Mouse (Mus musculus): Measurements from ENCODE around the gene Catsper3. TPM values are rescaled to one million over a fixed set of nuclear protein-coding genes. Genes with fewer than 3 reads are reported as not detected.
A peak's percentile ranks its signal among the peaks of the same experiment; 100 is the strongest.

Catsper3 gene
- total RNA-seq, 1 experiment = not detected

DNA sequence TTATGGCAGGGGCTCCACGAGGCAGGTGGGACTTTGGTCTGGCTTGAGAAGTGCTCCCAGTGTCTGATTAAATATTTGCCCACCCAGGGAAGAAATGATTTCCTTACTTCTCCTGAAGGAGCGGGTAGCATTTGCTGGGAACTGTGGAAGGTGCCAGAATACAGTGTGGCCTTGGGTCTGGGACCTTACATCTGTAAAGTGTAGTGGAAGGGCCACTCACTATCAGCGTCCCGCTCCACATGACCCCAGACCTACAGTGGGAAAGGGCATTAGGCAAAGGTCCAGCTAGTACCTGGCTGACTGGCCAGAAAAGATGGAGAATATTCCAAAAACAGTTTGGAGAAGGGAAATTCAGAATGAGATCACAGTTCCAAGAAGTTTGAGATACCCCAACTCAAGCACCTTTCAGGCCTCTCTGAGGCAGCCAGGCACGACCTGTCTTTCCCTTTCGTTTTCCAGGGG, 43.3 kb downstream of the Catsper3 start:
- Histone ChIP-seq H3K4me3 (ENCODE audit: insufficient read depth in 1 of 2, low read depth in 1 of 2, low read length in 2 of 2, poor library complexity in 1 of 2, severe bottlenecking in 1 of 2) (no peak overlapping the region), H3K9me3 (ENCODE audit: control insufficient read depth, insufficient read depth, low read depth, low read length) (no peaks in the 10 kb centered on the region), H3K4me1 (ENCODE audit: control insufficient read depth in 2 of 2, insufficient read depth in 2 of 2, low read length in 2 of 2, poor library complexity in 1 of 2) (peaks cover 0 to 3% of the 10 kb centered on the region in 2 experiments; a peak in 1 of 4 replicates), H3K9ac (ENCODE audit: insufficient read depth, low read depth, low read length, poor library complexity, severe bottlenecking) (no peak overlapping the region), H3K36me3 (ENCODE audit: control insufficient read depth, insufficient read depth, low read length, poor library complexity, severe bottlenecking) (no peaks in the 10 kb centered on the region), H3K27ac (ENCODE audit: insufficient read depth, low read depth, low read length, poor library complexity, severe bottlenecking) (no peak overlapping the region)
- DNase-seq (ENCODE audit: low read depth, low spot score) = peak; percentile 13
- in situ Hi-C loops (cut with MboI; ENCODE audit: low sequenced_read_pairs in 2 of 2, unreplicated experiment in 2 of 2) = no loop called here
- TF ChIP-seq MAFK (IDR thresholded peaks at IDR 0.05; ENCODE audit: insufficient read depth, low read depth, low read length) (no peak), HCFC1 (IDR thresholded peaks at IDR 0.05; ENCODE audit: borderline replicate concordance, insufficient read depth, low read length) (no peak), ZNF384 (IDR thresholded peaks at IDR 0.05; ENCODE audit: low read depth, low read length) (no peak), ZC3H11A (IDR thresholded peaks at IDR 0.05; ENCODE audit: borderline replicate concordance, low read depth, low read length) (no peak), CHD2 (IDR thresholded peaks at IDR 0.05; ENCODE audit: low read depth, low read length) (no peak)

DNA sequence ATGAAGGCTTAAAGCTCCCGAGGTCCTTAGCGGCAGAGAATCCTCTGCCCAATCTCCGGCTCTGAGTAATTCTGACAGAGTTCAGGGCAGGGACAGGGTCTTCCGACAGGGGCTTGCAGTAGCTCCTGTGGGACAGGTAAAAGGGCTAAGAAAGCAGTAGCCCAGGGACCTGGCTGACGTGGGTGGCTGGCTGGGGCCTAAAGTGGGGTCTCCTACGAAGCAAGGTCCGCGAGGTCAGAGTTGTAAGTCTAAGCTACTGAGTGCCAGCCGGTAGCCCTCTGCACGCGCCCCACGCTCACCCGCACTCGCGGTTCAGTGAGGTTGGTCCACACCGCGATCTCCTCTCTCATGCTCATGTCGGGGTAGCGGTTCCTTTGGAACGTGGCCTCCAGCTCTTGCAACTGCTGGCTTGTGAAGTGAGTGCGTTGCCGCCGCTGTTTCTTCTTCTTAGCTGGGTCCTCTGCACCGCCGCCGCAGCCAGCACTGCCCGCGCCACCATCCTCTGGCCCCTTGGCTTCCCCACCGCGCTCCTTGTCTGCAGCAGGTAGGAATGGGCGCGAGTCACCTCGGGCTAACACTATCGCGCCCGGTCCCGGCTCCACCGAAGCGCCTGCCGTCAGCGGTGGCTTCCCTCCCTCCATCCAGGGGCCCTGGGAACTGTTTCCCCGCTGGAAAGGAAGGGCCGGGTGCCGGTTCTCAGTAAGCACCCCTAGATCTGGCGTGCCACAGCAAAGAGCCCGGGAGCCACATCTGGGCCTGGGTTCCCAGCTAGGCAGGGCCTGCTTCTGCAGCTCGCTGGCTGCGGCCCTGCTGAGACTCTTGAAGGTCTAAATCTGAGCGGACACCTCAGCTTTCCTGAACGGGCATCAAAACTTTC, 44.0 kb downstream of the Catsper3 start:
- peaks cover 0 to 3% of the 10 kb centered on the region in 2 experiments; a peak in 1 of 4 replicates for H3K4me1 ChIP-seq (ENCODE audit: control insufficient read depth in 2 of 2, insufficient read depth in 2 of 2, low read length in 2 of 2, poor library complexity in 1 of 2)

DNA sequence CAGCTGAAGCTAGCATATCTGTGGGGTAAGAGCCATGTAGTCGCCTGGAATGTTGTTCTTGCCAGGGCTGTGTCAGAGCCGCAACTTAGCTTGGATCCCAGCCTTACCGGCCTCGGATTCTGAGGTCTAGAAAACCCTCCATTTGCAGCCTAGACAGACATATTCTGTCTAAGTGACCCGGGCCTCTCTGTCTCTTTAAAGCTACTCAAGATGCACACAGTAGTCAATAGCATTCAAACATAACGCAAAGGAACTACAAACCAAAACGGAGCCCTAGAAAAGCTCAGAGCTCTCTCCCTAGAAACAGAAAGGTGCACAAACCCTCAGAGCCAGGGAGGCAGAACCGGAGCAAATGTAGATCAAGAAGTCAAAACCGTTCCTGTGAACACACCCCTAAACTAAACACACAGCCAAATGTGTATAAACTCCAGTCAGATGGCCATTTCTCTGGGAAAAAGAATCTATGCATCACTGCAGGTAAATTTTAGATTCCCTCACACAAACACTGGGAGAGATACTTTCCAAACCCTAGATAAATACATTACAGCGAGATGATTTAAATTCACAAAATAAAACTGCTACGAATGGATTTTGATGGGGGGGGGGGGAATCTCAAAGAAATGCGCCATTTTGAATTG, 44.8 kb downstream of the Catsper3 start:
- in situ Hi-C loops (cut with MboI; ENCODE audit: low sequenced_read_pairs in 2 of 2, unreplicated experiment in 2 of 2) = no loop called here
- Histone ChIP-seq H3K4me3 (ENCODE audit: insufficient read depth in 1 of 2, low read depth in 1 of 2, low read length in 2 of 2, poor library complexity in 1 of 2, severe bottlenecking in 1 of 2) (no peak overlapping the region), H3K4me1 (ENCODE audit: control insufficient read depth in 2 of 2, insufficient read depth in 2 of 2, low read length in 2 of 2, poor library complexity in 1 of 2) (peaks cover 0 to 3% of the 10 kb centered on the region in 2 experiments; a peak in 1 of 4 replicates), H3K9me3 (ENCODE audit: control insufficient read depth, insufficient read depth, low read depth, low read length) (no peaks in the 10 kb centered on the region), H3K27ac (ENCODE audit: insufficient read depth, low read depth, low read length, poor library complexity, severe bottlenecking) (no peak overlapping the region), H3K36me3 (ENCODE audit: control insufficient read depth, insufficient read depth, low read length, poor library complexity, severe bottlenecking) (no peaks in the 10 kb centered on the region), H3K9ac (ENCODE audit: insufficient read depth, low read depth, low read length, poor library complexity, severe bottlenecking) (no peak overlapping the region)
- TF ChIP-seq MAFK (IDR thresholded peaks at IDR 0.05; ENCODE audit: insufficient read depth, low read depth, low read length) (no peak), ZNF384 (IDR thresholded peaks at IDR 0.05; ENCODE audit: low read depth, low read length) (no peak), HCFC1 (IDR thresholded peaks at IDR 0.05; ENCODE audit: borderline replicate concordance, insufficient read depth, low read length) (no peak), ZC3H11A (IDR thresholded peaks at IDR 0.05; ENCODE audit: borderline replicate concordance, low read depth, low read length) (no peak), CHD2 (IDR thresholded peaks at IDR 0.05; ENCODE audit: low read depth, low read length) (no peak)
- DNase-seq (ENCODE audit: low read depth, low spot score) = peak; percentile 25

More for the DNA sequence above, 44.0 kb downstream of the Catsper3 start:
- in situ Hi-C loops (cut with MboI; ENCODE audit: low sequenced_read_pairs in 2 of 2, unreplicated experiment in 2 of 2) = no loop called here
- no peaks in the 10 kb centered on the region for H3K36me3 ChIP-seq (ENCODE audit: control insufficient read depth, insufficient read depth, low read length, poor library complexity, severe bottlenecking)
- H3K9ac ChIP-seq (ENCODE audit: insufficient read depth, low read depth, low read length, poor library complexity, severe bottlenecking) = no peak overlapping the region
- no peaks in the 10 kb centered on the region for H3K9me3 ChIP-seq (ENCODE audit: control insufficient read depth, insufficient read depth, low read depth, low read length)
- peak overlapping the region in 1 of 2 experiments; percentile 31; a peak in 1 of 4 replicates for H3K4me3 ChIP-seq (ENCODE audit: insufficient read depth in 1 of 2, low read depth in 1 of 2, low read length in 2 of 2, poor library complexity in 1 of 2, severe bottlenecking in 1 of 2)
- TF ChIP-seq ZNF384 (IDR thresholded peaks at IDR 0.05; ENCODE audit: low read depth, low read length) (no peak), CHD2 (IDR thresholded peaks at IDR 0.05; ENCODE audit: low read depth, low read length) (no peak), MAFK (IDR thresholded peaks at IDR 0.05; ENCODE audit: insufficient read depth, low read depth, low read length) (no peak), HCFC1 (IDR thresholded peaks at IDR 0.05; ENCODE audit: borderline replicate concordance, insufficient read depth, low read length) (no peak), ZC3H11A (IDR thresholded peaks at IDR 0.05; ENCODE audit: borderline replicate concordance, low read depth, low read length) (no peak)
- peak; percentile 37 for DNase-seq (ENCODE audit: low read depth, low spot score)
- no peak overlapping the region for H3K27ac ChIP-seq (ENCODE audit: insufficient read depth, low read depth, low read length, poor library complexity, severe bottlenecking)

DNA sequence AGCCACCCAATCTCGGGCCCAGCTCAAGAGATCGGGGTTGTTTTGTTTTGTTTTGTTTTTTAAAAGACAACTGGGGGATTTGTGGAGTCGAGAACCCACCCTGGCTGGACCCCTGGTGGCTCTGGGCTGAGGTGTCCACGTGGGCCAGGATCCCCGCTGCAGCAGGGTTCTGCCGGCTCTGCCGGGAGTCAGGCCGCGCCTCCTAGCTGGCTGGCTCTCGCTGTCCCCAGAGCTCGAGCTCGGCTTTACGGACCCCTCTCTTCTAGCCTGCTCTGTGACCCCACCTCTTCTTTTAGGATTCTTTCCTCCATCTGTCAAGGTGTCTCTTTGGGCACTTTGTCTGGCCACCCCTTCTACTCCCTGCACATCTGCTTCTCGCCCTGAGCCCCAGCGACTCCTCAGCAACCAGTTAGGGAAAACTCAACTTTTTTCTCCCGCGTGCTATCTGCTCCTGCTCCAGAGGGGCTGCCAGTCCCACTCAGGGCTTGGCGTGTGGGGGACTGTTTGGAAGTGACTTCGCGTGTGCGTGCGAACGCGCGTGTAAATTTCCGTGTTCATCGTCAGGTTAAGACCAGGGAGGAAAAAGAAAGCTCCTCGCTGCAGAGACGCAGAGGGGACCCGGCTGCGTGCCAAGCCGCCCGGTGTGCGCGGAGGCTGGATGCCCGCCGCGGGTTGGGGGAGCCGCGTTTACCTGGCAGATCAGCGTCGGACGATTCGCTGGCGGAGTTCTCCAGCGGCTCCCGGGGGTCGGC, 45.9 kb downstream of the Catsper3 start:
- H3K4me3 ChIP-seq (ENCODE audit: insufficient read depth in 1 of 2, low read depth in 1 of 2, low read length in 2 of 2, poor library complexity in 1 of 2, severe bottlenecking in 1 of 2) = peak overlapping the region; percentile 37 to 50
- H3K9me3 ChIP-seq (ENCODE audit: control insufficient read depth, insufficient read depth, low read depth, low read length) = no peaks in the 10 kb centered on the region
- DNase-seq (ENCODE audit: low read depth, low spot score) = peak; percentile 16
- H3K9ac ChIP-seq (ENCODE audit: insufficient read depth, low read depth, low read length, poor library complexity, severe bottlenecking) = no peak overlapping the region
- no peaks in the 10 kb centered on the region for H3K36me3 ChIP-seq (ENCODE audit: control insufficient read depth, insufficient read depth, low read length, poor library complexity, severe bottlenecking)
- peaks cover 0 to 3% of the 10 kb centered on the region in 2 experiments; a peak in 1 of 4 replicates for H3K4me1 ChIP-seq (ENCODE audit: control insufficient read depth in 2 of 2, insufficient read depth in 2 of 2, low read length in 2 of 2, poor library complexity in 1 of 2)
- TF ChIP-seq MAFK (IDR thresholded peaks at IDR 0.05; ENCODE audit: insufficient read depth, low read depth, low read length) (no peak), ZC3H11A (IDR thresholded peaks at IDR 0.05; ENCODE audit: borderline replicate concordance, low read depth, low read length) (no peak), ZNF384 (IDR thresholded peaks at IDR 0.05; ENCODE audit: low read depth, low read length) (no peak), CHD2 (IDR thresholded peaks at IDR 0.05; ENCODE audit: low read depth, low read length) (no peak), HCFC1 (IDR thresholded peaks at IDR 0.05; ENCODE audit: borderline replicate concordance, insufficient read depth, low read length) (no peak)
- H3K27ac ChIP-seq (ENCODE audit: insufficient read depth, low read depth, low read length, poor library complexity, severe bottlenecking) = no peak overlapping the region
- in situ Hi-C loops (cut with MboI; ENCODE audit: low sequenced_read_pairs in 2 of 2, unreplicated experiment in 2 of 2) = loop anchor here (5.0 to 10.0 kb wide), 2 partner anchors 395 to 422 kb away; partner anchors contain the start of gene Neurog1 (in 2 of the 2)

All from ES-E14 (cell line).